Mouse (Mus musculus): ENCODE data around the gene Olfr1425. TPM values are rescaled to one million over a fixed set of nuclear protein-coding genes. Genes with fewer than 3 reads are reported as not detected.

Gene Olfr1425
- not detected for polyA plus RNA-seq (2017; shearing (Covaris generic))

DNA sequence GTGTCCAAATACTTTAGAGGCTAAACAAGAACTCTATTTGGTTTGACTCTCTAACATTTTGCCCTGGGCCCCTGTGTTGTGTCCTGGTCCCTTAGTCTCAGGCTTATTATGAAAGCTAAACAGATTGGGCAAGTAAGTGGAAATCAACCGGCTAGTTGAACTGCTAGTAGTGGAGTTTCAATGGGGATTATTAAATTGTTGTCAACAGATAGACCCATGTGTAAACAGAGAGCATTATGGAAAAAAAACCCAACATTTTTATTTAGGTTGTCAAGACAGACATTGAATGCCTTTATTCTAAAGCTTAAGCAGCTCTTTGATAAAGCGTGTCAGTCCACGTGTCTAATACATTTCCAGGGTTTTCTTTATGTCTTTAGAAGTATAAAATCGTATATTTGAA, at the start of gene Olfr1425:
Gene Olfr1425, minus strand, starts transcription at position 101 of the 400 bp plus-strand sequence.

DNA sequence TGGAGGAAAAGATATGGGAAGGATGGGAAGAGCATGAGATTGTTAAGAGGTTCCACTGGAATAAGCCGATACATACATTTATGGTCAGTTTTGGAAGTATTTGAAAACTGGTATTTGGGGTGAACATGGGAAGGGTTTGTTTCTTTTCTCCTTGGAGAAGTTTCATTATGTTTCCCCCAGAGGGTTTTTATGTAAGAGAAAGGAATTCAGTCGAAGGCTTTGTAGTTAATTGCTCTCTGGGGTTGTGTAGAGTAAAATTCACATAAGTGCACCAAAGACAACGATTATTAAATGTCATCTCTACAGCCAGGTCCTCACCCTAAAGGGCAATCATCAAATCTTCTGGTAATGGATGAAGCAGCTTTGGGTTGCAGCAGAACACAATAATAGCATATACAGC, 45.6 kb upstream of the Olfr1425 start, which contains the start of gene Olfr76:
Gene Olfr76, minus strand, starts transcription at position 101 of the 400 bp plus-strand sequence.

DNA sequence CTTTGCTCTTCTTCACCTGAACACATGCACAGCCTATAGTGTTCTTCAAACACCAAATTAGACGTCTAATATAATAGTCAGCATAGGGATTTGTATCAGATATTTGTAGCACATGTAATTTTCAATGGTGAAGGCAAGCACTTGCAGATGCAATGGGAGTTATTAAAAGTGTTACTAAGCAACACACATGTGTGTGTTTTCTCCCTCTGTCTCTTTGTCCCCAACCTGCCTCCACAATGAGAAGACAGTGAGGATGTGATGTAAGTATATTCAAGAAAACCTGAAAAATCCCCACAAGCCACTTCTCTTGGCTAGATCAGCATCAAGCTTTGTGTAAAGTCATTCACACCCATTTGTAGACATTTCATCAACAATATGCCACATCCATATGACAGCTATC, 38.3 kb upstream of the Olfr1425 start, which contains the start of gene Olfr1428:
Gene Olfr1428, minus strand, starts transcription at position 101 of the 400 bp plus-strand sequence.

DNA sequence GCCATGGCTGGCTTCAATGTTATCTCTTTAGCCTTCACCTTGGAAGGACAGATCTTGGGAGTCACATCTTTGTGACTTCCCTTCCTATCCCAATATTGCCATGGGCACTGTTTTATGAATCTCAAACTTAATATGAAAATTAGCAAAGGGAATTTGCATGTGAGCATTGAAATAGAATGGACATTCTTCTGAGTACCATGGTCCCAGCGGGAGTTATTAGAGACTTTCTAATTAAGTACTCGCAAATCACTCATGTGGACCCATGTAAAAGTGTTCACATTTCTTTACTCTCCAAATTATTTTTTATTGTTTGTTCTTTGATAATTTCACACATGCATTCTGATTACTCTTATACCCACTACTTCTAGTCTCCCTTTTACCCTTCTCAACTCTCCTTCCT, 25.7 kb upstream of the Olfr1425 start, which contains the start of gene Olfr1427:
Gene Olfr1427, minus strand, starts transcription at position 101 of the 400 bp plus-strand sequence.

DNA sequence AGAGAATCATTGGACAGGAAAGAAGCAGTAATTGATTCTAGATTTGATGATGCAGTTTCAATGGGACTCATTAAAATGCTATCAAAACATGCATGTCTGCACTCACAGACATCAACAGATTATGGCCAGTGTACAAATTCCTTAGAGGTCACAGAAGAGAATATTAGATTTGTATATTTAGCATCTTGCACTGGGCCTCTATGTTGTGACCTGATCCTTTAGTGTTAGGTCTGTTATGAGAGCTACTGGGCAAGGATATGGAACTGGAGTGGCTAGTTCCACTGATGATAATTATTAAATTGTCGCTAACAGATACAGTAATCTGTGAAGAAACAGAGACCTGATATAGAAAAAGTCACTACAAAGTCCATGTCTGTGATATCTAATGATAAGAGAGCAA, 14.4 kb upstream of the Olfr1425 start, which contains the start of gene Olfr1426:
Gene Olfr1426, minus strand, starts transcription at position 101 of the 400 bp plus-strand sequence.

DNA sequence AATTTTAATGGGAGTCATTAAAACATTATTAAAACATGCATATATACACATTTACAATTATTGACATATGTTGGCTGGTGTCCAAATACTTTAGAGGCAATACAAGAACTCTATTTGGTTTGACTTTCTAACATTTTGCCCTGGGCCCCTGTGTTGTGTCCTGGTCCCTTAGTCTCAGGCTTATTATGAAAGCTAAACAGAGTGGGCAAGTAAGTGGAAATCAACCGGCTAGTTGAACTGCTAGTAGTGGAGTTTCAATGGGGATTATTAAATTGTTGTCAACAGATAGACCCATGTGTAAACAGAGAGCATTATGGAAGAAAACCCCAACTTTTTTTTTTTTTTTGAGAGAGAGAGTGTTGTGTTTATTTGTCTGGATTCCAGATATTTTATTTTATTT, 14.9 kb downstream of the Olfr1425 start, which contains the start of gene Olfr1424:
Gene Olfr1424, minus strand, starts transcription at position 101 of the 400 bp plus-strand sequence.

DNA sequence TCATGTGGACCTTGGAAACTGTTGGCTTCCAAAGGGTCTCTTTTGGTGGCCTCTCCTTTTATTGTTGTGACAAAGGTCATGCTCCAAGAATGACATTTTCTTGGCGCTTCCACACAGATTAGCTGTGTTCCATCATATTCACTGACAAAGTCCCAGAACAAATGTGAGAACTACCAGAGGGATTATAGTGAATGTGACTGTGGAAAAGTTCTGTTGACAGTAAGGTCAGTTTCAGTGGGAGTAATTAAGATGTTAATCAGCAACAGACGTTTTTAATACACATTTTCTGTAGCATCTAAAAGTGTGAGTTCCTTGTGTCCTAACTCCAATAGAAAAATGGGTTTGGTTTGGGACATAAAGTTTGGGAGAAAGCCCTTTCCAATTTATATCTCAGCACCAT, 36.3 kb downstream of the Olfr1425 start, which contains the start of gene Olfr1423:
Gene Olfr1423, minus strand, starts transcription at position 101 of the 400 bp plus-strand sequence.

Other genes starting within 250 kb of the Olfr1425 start
- not detected for gene Olfr1417, start 238.5 kb downstream of the Olfr1425 start, polyA plus RNA-seq (2017; shearing (Covaris generic))
- not detected for gene Olfr1418, start 216.7 kb downstream of the Olfr1425 start, polyA plus RNA-seq (2017; shearing (Covaris generic))
- gene Olfr1419, start 202.6 kb downstream of the Olfr1425 start, polyA plus RNA-seq (2017; shearing (Covaris generic)) = not detected
- not detected for gene Olfr1420, start 191.2 kb downstream of the Olfr1425 start, polyA plus RNA-seq (2017; shearing (Covaris generic))
- gene Patl1, start 165.3 kb downstream of the Olfr1425 start, polyA plus RNA-seq (2017; shearing (Covaris generic)) = 32.6 TPM
- gene Osbp, start 111.8 kb downstream of the Olfr1425 start, polyA plus RNA-seq (2017; shearing (Covaris generic)) = 57.5 TPM
- gene Olfr1423, start 36.4 kb downstream of the Olfr1425 start, polyA plus RNA-seq (2017; shearing (Covaris generic)) = not detected
- not detected for gene Olfr1424, start 15.0 kb downstream of the Olfr1425 start, polyA plus RNA-seq (2017; shearing (Covaris generic))
- not detected for gene Olfr1426, start 14.3 kb upstream of the Olfr1425 start, polyA plus RNA-seq (2017; shearing (Covaris generic))
- gene Olfr1427, start 25.6 kb upstream of the Olfr1425 start, polyA plus RNA-seq (2017; shearing (Covaris generic)) = not detected
- not detected for gene Olfr1428, start 38.2 kb upstream of the Olfr1425 start, polyA plus RNA-seq (2017; shearing (Covaris generic))
- not detected for gene Olfr76, start 45.5 kb upstream of the Olfr1425 start, polyA plus RNA-seq (2017; shearing (Covaris generic))
- 0.11 TPM for gene Olfr1555-ps1, start 92.4 kb upstream of the Olfr1425 start, polyA plus RNA-seq (2017; shearing (Covaris generic))
- not detected for gene Olfr1431, start 122.9 kb upstream of the Olfr1425 start, polyA plus RNA-seq (2017; shearing (Covaris generic))
- not detected for gene Olfr1432, start 154.9 kb upstream of the Olfr1425 start, polyA plus RNA-seq (2017; shearing (Covaris generic))
- not detected for gene Olfr262, start 163.9 kb upstream of the Olfr1425 start, polyA plus RNA-seq (2017; shearing (Covaris generic))
- gene Olfr235, start 183.3 kb upstream of the Olfr1425 start, polyA plus RNA-seq (2017; shearing (Covaris generic)) = 0.10 TPM
- gene Olfr1434, start 202.1 kb upstream of the Olfr1425 start, polyA plus RNA-seq (2017; shearing (Covaris generic)) = not detected
- gene Olfr1436, start 221.4 kb upstream of the Olfr1425 start, polyA plus RNA-seq (2017; shearing (Covaris generic)) = not detected
- not detected for gene Olfr1437, start 247.4 kb upstream of the Olfr1425 start, polyA plus RNA-seq (2017; shearing (Covaris generic))